Comparison of ENCODE assay signal across 8 mouse cellular contexts in genomic region chr10:62865167-62866034, GRCm38 (mm10). TPM values are rescaled to one million over a fixed set of nuclear protein-coding genes. Genes with fewer than 3 reads are reported as not detected.
DNase-seq lines count a peak whose midpoint lies in the region; ATAC-seq and TF ChIP-seq lines count a peak whose summit lies in the region.

No protein-coding gene starts in this region.

- H3K27me3 ChIP-seq in erythroblast, embryonic 14.5 days (ENCODE audit: control insufficient read depth) = peaks cover 13% of the 10 kb centered on the region
- H3K27me3 ChIP-seq in embryonic facial prominence, embryonic 14.5 days (replicated peaks; ENCODE audit: control insufficient read depth, insufficient read depth, low read length) = no peaks in the 10 kb centered on the region
- no peaks in the 10 kb centered on the region for H3K27me3 ChIP-seq in limb, embryonic 12.5 days
- no peaks in the 10 kb centered on the region for H3K27me3 ChIP-seq in midbrain, embryonic 13.5 days
- H3K27me3 ChIP-seq in spleen, adult 2 months (ENCODE audit: control insufficient read depth, insufficient read depth, low read length) = no peaks in the 10 kb centered on the region

- no peak for TF ChIP-seq POLR2A in spleen, adult 2 months (IDR thresholded peaks at IDR 0.05; ENCODE audit: low read depth, low read length)

- peak overlapping the region; percentile 64 for H3K4me2 ChIP-seq in embryonic facial prominence, embryonic 14.5 days (ENCODE audit: low read depth, low read length)
- peak overlapping the region; percentile 81 for H3K4me2 ChIP-seq in limb, embryonic 12.5 days
- peak overlapping the region; percentile 68 for H3K4me2 ChIP-seq in midbrain, embryonic 13.5 days (replicated peaks)

- H3K4me1 ChIP-seq in erythroblast, embryonic 14.5 days (ENCODE audit: control insufficient read depth) = peaks cover 9% of the 10 kb centered on the region
- H3K4me1 ChIP-seq in embryonic facial prominence, embryonic 14.5 days (ENCODE audit: control insufficient read depth, insufficient read depth, low read length) = peaks cover 19% of the 10 kb centered on the region
- H3K4me1 ChIP-seq in limb, embryonic 12.5 days (replicated peaks) = peaks cover 28% of the 10 kb centered on the region
- H3K4me1 ChIP-seq in midbrain, embryonic 13.5 days (replicated peaks) = peaks cover 36% of the 10 kb centered on the region
- H3K4me1 ChIP-seq in spleen, adult 2 months (ENCODE audit: control insufficient read depth, insufficient read depth, insufficient read length) = no peaks in the 10 kb centered on the region; the same call in 1 of the 2 replicates

- peak overlapping the region; percentile 50 for H3K4me3 ChIP-seq in erythroblast, embryonic 14.5 days (replicated peaks)
- peak overlapping the region; percentile 40 for H3K4me3 ChIP-seq in embryonic facial prominence, embryonic 14.5 days (ENCODE audit: low read depth, low read length)
- H3K4me3 ChIP-seq in limb, embryonic 12.5 days (replicated peaks) = peak overlapping the region; percentile 48
- H3K4me3 ChIP-seq in midbrain, embryonic 13.5 days (replicated peaks) = peak overlapping the region; percentile 59
- peak overlapping the region; percentile 63 for H3K4me3 ChIP-seq in spleen, adult 2 months (ENCODE audit: extremely low read depth, insufficient read depth, insufficient read length)

- no peak for TF ChIP-seq CTCF in spleen, adult 2 months (IDR thresholded peaks at IDR 0.05; ENCODE audit: extremely low read depth, insufficient read depth, insufficient read length, insufficient replicate concordance)

- under 1% methylated on average over 27 of the region's 28 CpGs for WGBS in embryonic facial prominence, embryonic 14.5 days
- WGBS in limb, embryonic 12.5 days = 2% methylated on average over 28 of the region's 28 CpGs
- 1% methylated on average over 28 of the region's 28 CpGs for whole genome bisulfite sequencing in midbrain, embryonic 13.5 days
- WGBS in spleen, adult 2 months = 9% methylated on average over 28 of the region's 28 CpGs

- peak overlapping the region; percentile 84 for H3K27ac ChIP-seq in embryonic facial prominence, embryonic 14.5 days (replicated peaks; ENCODE audit: low read depth, low read length)
- H3K27ac ChIP-seq in limb, embryonic 12.5 days = peak overlapping the region; percentile 90
- H3K27ac ChIP-seq in midbrain, embryonic 13.5 days = peak overlapping the region; percentile 95
- peak overlapping the region; percentile 19 for H3K27ac ChIP-seq in spleen, adult 2 months (ENCODE audit: insufficient read depth, low read length)

- peaks cover 3% of the 10 kb centered on the region; the same call in 1 of the 2 replicates for H3K9me3 ChIP-seq in erythroblast, embryonic 14.5 days (ENCODE audit: control insufficient read depth, low read length)
- H3K9me3 ChIP-seq in embryonic facial prominence, embryonic 14.5 days (ENCODE audit: control insufficient read depth, low read length) = peaks cover 4% of the 10 kb centered on the region; the same call in 1 of the 2 replicates
- peaks cover 5% of the 10 kb centered on the region for H3K9me3 ChIP-seq in limb, embryonic 12.5 days
- no peaks in the 10 kb centered on the region for H3K9me3 ChIP-seq in midbrain, embryonic 13.5 days

- DNase-seq in embryonic facial prominence, embryonic 14.5 days (ENCODE audit: low spot score) = peak; percentile 96
- peak; percentile 76 to 84 for DNase-seq in heart, adult 9 months (ENCODE audit: low spot score in 2 of 2)
- DNase-seq in kidney, adult 8-10 months = peak; percentile 42 to 60
- DNase-seq in spleen, adult 2 months (ENCODE audit: low read depth in 1 of 2, low spot score in 2 of 2) = peak in 1 of 2 experiments; percentile 29

- H3K9ac ChIP-seq in embryonic facial prominence, embryonic 14.5 days (ENCODE audit: low read depth, low read length) = peak overlapping the region; percentile 68
- H3K9ac ChIP-seq in limb, embryonic 12.5 days (replicated peaks) = peak overlapping the region; percentile 76
- H3K9ac ChIP-seq in midbrain, embryonic 13.5 days (replicated peaks) = peak overlapping the region; percentile 88

- ATAC-seq in erythroblast, adult 5-6 weeks (replicated peaks; ENCODE audit: low FRiP score, poor library complexity, severe bottlenecking) = no peak
- ATAC-seq in embryonic facial prominence, embryonic 14.5 days (ENCODE audit: low read depth) = peak; percentile 98
- ATAC-seq in limb, embryonic 12.5 days (ENCODE audit: insufficient number of reproducible peaks, insufficient read depth, low FRiP score, low TSS enrichment, low read depth) = peak; percentile 89
- peak; percentile 99 for ATAC-seq in midbrain, embryonic 13.5 days

- H3K36me3 ChIP-seq in erythroblast, embryonic 14.5 days (ENCODE audit: control insufficient read depth) = no peaks in the 10 kb centered on the region
- H3K36me3 ChIP-seq in embryonic facial prominence, embryonic 14.5 days (ENCODE audit: control insufficient read depth, insufficient read depth, low read length) = peaks cover 3% of the 10 kb centered on the region; the same call in 1 of the 2 replicates
- H3K36me3 ChIP-seq in limb, embryonic 12.5 days = peaks cover 16% of the 10 kb centered on the region
- peaks cover 13% of the 10 kb centered on the region for H3K36me3 ChIP-seq in midbrain, embryonic 13.5 days
- H3K36me3 ChIP-seq in spleen, adult 2 months (ENCODE audit: control insufficient read depth, insufficient read depth, low read length) = no peaks in the 10 kb centered on the region

RNA-seq across cellular contexts. Expression of gene Tet1, which starts 43.4 kb away (rescaled TPM):
- 0.11 TPM in 1 of 2 replicates, not detected in the other for polyA plus RNA-seq in erythroblast, embryonic 14.5 days (2012)
- total RNA-seq in erythroblast, adult 5-6 weeks (2015; ENCODE audit: low replicate concordance) = 1.3 and 3.7 TPM in 2 replicates
- 0.84 and 1.1 TPM in 2 replicates for total RNA-seq in erythroblast, adult 5-6 weeks (2017; ENCODE audit: low replicate concordance)
- polyA plus RNA-seq in embryonic facial prominence, embryonic 14.5 days (2014; fragmentation: Nextera tagmentation; extraction: Ambion mirVana) = 22.2 and 26.7 TPM in 2 replicates
- 28.7 and 39.6 TPM in 2 replicates for polyA plus RNA-seq in limb, embryonic 12.5 days (2016; fragmentation: Nextera tagmentation; extraction: Ambion mirVana)
- polyA plus RNA-seq in midbrain, embryonic 13.5 days (2015; fragmentation: Nextera tagmentation; extraction: Ambion mirVana) = 29.8 and 37.2 TPM in 2 replicates
- polyA plus RNA-seq in spleen, adult 2 months (2012; rRNA removed) = 0.84 and 1.1 TPM in 2 replicates

RNA-seq across cellular contexts. Expression of gene Slc25a16, which starts 55.0 kb away (rescaled TPM):
- polyA plus RNA-seq in erythroblast, embryonic 14.5 days (2012) = 0.33 and 0.58 TPM in 2 replicates
- total RNA-seq in erythroblast, adult 5-6 weeks (2015; ENCODE audit: low replicate concordance) = 3.3 and 6.7 TPM in 2 replicates
- total RNA-seq in erythroblast, adult 5-6 weeks (2017; ENCODE audit: low replicate concordance) = 8.2 and 9.3 TPM in 2 replicates
- polyA plus RNA-seq in embryonic facial prominence, embryonic 14.5 days (2014; fragmentation: Nextera tagmentation; extraction: Ambion mirVana) = 13.9 and 15.0 TPM in 2 replicates
- polyA plus RNA-seq in limb, embryonic 12.5 days (2016; fragmentation: Nextera tagmentation; extraction: Ambion mirVana) = 10.9 and 11.5 TPM in 2 replicates
- 11.6 and 14.0 TPM in 2 replicates for polyA plus RNA-seq in midbrain, embryonic 13.5 days (2015; fragmentation: Nextera tagmentation; extraction: Ambion mirVana)
- 8.5 and 21.5 TPM in 2 replicates for polyA plus RNA-seq in spleen, adult 2 months (2012; rRNA removed)

Comparison
In these comparisons a context has a peak if more than half of its experiments do, and no peak if none do; other contexts are left out.
1. H3K27ac ChIP-seq: peak in every context shown above with its lines; median percentile 95 in midbrain, embryonic 13.5 days; 90 in limb, embryonic 12.5 days; 84 in embryonic facial prominence, embryonic 14.5 days; 19 in spleen, adult 2 months.
2. RNA of gene Tet1, which starts 43.4 kb away (polyA plus RNA-seq): 29.8 to 37.2 TPM in midbrain, embryonic 13.5 days, 28.7 to 39.6 TPM in limb, embryonic 12.5 days and 22.2 to 26.7 TPM in embryonic facial prominence, embryonic 14.5 days; 0.84 to 1.1 TPM in spleen, adult 2 months and 0.11 TPM in erythroblast, embryonic 14.5 days; every median in the first group is over 10 times any median in the second.
3. Peak in every context shown above with its lines, with median percentiles within 50 percentile points of each other: H3K4me3 ChIP-seq, H3K4me2 ChIP-seq and H3K9ac ChIP-seq.